Mouse (Mus musculus) T-cell, adult 2 months (primary cell): ENCODE data around the gene Trp63.
"Not testable (repeated sequence)": the region's sequence is repeated elsewhere in the genome, so short reads cannot be mapped to it uniquely, and the experiment has no call there.

Experiments
- DNase-seq: peaks from one replicate; pipeline ENCODE4 v3.0.0; 2022; ENCODE audit warnings: low spot score

Gene Trp63

GRCm38 (mm10) chr16:25683531-25684248 lies at the start of gene Trp63:
Gene Trp63, plus strand, starts transcription at chr16:25683763.
- DNase-seq, result no peak

- not testable (repeated sequence) for DNase-seq
Observed at GRCm38 (mm10) chr16:25644716-25645115, 38.8 kb upstream of the Trp63 start.

GRCm38 (mm10) chr16:25660510-25661235 lies 22.9 kb upstream of the Trp63 start:
- DNase-seq, result no peak

- no peak for DNase-seq
Observed at GRCm38 (mm10) chr16:25663116-25663515, 20.4 kb upstream of the Trp63 start.

GRCm38 (mm10) chr16:25673861-25674440 lies 9.6 kb upstream of the Trp63 start:
- no peak for DNase-seq

- no peak for DNase-seq
Observed at GRCm38 (mm10) chr16:25680369-25680768, 3.2 kb upstream of the Trp63 start.

- no peak for DNase-seq
Observed at GRCm38 (mm10) chr16:25682533-25682932, 1.0 kb upstream of the Trp63 start.

GRCm38 (mm10) chr16:25684572-25684971 lies 1.0 kb downstream of the Trp63 start:
- DNase-seq, result no peak

- no peak for DNase-seq
Observed at GRCm38 (mm10) chr16:25690612-25691011, 7.0 kb downstream of the Trp63 start.

- DNase-seq, result no peak
Observed at GRCm38 (mm10) chr16:25701252-25701651, 17.7 kb downstream of the Trp63 start.

- DNase-seq, result no peak
Observed at GRCm38 (mm10) chr16:25706260-25706659, 22.7 kb downstream of the Trp63 start.

- no peak for DNase-seq
Observed at GRCm38 (mm10) chr16:25715790-25716189, 32.2 kb downstream of the Trp63 start.

GRCm38 (mm10) chr16:25723131-25723530 lies 39.6 kb downstream of the Trp63 start:
- no peak for DNase-seq

GRCm38 (mm10) chr16:25727001-25727400 lies 43.4 kb downstream of the Trp63 start:
- DNase-seq, result no peak

- DNase-seq, result no peak
Observed at GRCm38 (mm10) chr16:25727957-25728506, 44.5 kb downstream of the Trp63 start.

- DNase-seq, result no peak
Observed at GRCm38 (mm10) chr16:25736912-25737311, 53.3 kb downstream of the Trp63 start.

GRCm38 (mm10) chr16:25737623-25738050 lies 54.1 kb downstream of the Trp63 start:
- DNase-seq, result no peak

- no peak for DNase-seq
Observed at GRCm38 (mm10) chr16:25746807-25747206, 63.2 kb downstream of the Trp63 start.

GRCm38 (mm10) chr16:25751866-25752265 lies 68.3 kb downstream of the Trp63 start:
- no peak for DNase-seq

- DNase-seq, result no peak
Observed at GRCm38 (mm10) chr16:25758108-25758507, 74.5 kb downstream of the Trp63 start.

GRCm38 (mm10) chr16:25765549-25765948 lies 82.0 kb downstream of the Trp63 start:
- DNase-seq, result no peak

- no peak for DNase-seq
Observed at GRCm38 (mm10) chr16:25774611-25775010, 91.0 kb downstream of the Trp63 start.

- DNase-seq, result no peak
Observed at GRCm38 (mm10) chr16:25777501-25777900, 93.9 kb downstream of the Trp63 start.
